Mouse (Mus musculus) forelimb bud, embryonic 11.5 days (tissue): Measurements from ENCODE around the gene Echs1.

Experiments used
- DNase-seq: peaks from one replicate; pipeline ENCODE4 v3.0.0-alpha.2; 2012; ENCODE audit warnings: low read depth, low spot score

Gene Echs1

GRCm38 (mm10) chr7:140062307-140062706 lies 54.0 kb downstream of the Echs1 start:
- no peak for DNase-seq

- no peak for DNase-seq
These were observed 54.5 kb downstream of the Echs1 start for GRCm38 (mm10) chr7:140061832-140062130.

GRCm38 (mm10) chr7:140060936-140061831 lies 55.1 kb downstream of the Echs1 start:
- peak; percentile 34 for DNase-seq

GRCm38 (mm10) chr7:140059601-140060000 lies 56.7 kb downstream of the Echs1 start:
- no peak for DNase-seq

GRCm38 (mm10) chr7:140058528-140058927 lies 57.7 kb downstream of the Echs1 start:
- no peak for DNase-seq

- DNase-seq, result peak; percentile 66
These were observed 58.6 kb downstream of the Echs1 start for GRCm38 (mm10) chr7:140057413-140058407.
